Mouse (Mus musculus) spleen, adult 2 months (tissue): ENCODE measurements around the gene Olfr1413.

Experiments used
- CTCF ChIP-seq: fragments of 200-500 bp; IDR thresholded peaks from 2 replicates; pipeline ENCODE4 v1.5.1; 2011; ENCODE audit warnings: mild to moderate bottlenecking, inconsistent platforms; ENCODE audit not compliant: insufficient read depth, insufficient read length, insufficient replicate concordance; ENCODE audit errors: extremely low read depth
- POLR2A ChIP-seq: fragments of 200-500 bp; IDR thresholded peaks from 2 replicates; pipeline ENCODE4 v1.6.1; 2011; ENCODE audit warnings: low read depth, low read length, inconsistent platforms

GRCm38 (mm10) chr1:92539071-92539470 lies 32.1 kb upstream of the Olfr1413 start:
- TF ChIP-seq CTCF (no peak), POLR2A (no peak)
